Mouse (Mus musculus): ENCODE results near the gene Mgat1. TPM values are rescaled to one million over a fixed set of nuclear protein-coding genes. Genes with fewer than 3 reads are reported as not detected.
"Not testable (repeated sequence)": the region's sequence is repeated elsewhere in the genome, so short reads cannot be mapped to it uniquely, and the experiment has no call there.

The Mgat1 gene
- total RNA-seq, 1 experiment from 2014 or later, result 81.2 TPM

- no peak for ATAC-seq (replicated peaks; ENCODE audit: low read depth, poor library complexity, severe bottlenecking)
Observed at GRCm38 (mm10) chr11:49261313-49261855, 17.4 kb downstream of the Mgat1 start.

GRCm38 (mm10) chr11:49262286-49262685, 18.3 kb downstream of the Mgat1 start:
- ATAC-seq (replicated peaks; ENCODE audit: low read depth, poor library complexity, severe bottlenecking), result no peak

GRCm38 (mm10) chr11:49263149-49263548, 19.2 kb downstream of the Mgat1 start:
- no peak for ATAC-seq (replicated peaks; ENCODE audit: low read depth, poor library complexity, severe bottlenecking)

GRCm38 (mm10) chr11:49264081-49264480, 20.1 kb downstream of the Mgat1 start:
- ATAC-seq (replicated peaks; ENCODE audit: low read depth, poor library complexity, severe bottlenecking), result no peak

GRCm38 (mm10) chr11:49264622-49265021, 20.6 kb downstream of the Mgat1 start:
- no peak for ATAC-seq (replicated peaks; ENCODE audit: low read depth, poor library complexity, severe bottlenecking)

GRCm38 (mm10) chr11:49265101-49265500, 21.1 kb downstream of the Mgat1 start:
- ATAC-seq (replicated peaks; ENCODE audit: low read depth, poor library complexity, severe bottlenecking), result no peak

- ATAC-seq (replicated peaks; ENCODE audit: low read depth, poor library complexity, severe bottlenecking), result no peak
Observed at GRCm38 (mm10) chr11:49266671-49267070, 22.7 kb downstream of the Mgat1 start.

- no peak for ATAC-seq (replicated peaks; ENCODE audit: low read depth, poor library complexity, severe bottlenecking)
Observed at GRCm38 (mm10) chr11:49267316-49267715, 23.3 kb downstream of the Mgat1 start.

GRCm38 (mm10) chr11:49267970-49268579, 24.1 kb downstream of the Mgat1 start:
- ATAC-seq (replicated peaks; ENCODE audit: low read depth, poor library complexity, severe bottlenecking), result no peak

GRCm38 (mm10) chr11:49269761-49270160, 25.8 kb downstream of the Mgat1 start:
- ATAC-seq (replicated peaks; ENCODE audit: low read depth, poor library complexity, severe bottlenecking), result 0 out of 2 replicates have a peak, but pooled peaks have one; percentile 39

GRCm38 (mm10) chr11:49270368-49270767, 26.4 kb downstream of the Mgat1 start:
- ATAC-seq (replicated peaks; ENCODE audit: low read depth, poor library complexity, severe bottlenecking), result no peak

GRCm38 (mm10) chr11:49271334-49271733, 27.3 kb downstream of the Mgat1 start:
- peak; percentile 88 for ATAC-seq (replicated peaks; ENCODE audit: low read depth, poor library complexity, severe bottlenecking)

- no peak for ATAC-seq (replicated peaks; ENCODE audit: low read depth, poor library complexity, severe bottlenecking)
Observed at GRCm38 (mm10) chr11:49273834-49274519, 30.0 kb downstream of the Mgat1 start.

GRCm38 (mm10) chr11:49278222-49278621, 34.2 kb downstream of the Mgat1 start, which contains the start of gene Olfr1393:
Gene Olfr1393, plus strand, starts transcription at chr11:49278304.
- ATAC-seq (replicated peaks; ENCODE audit: low read depth, poor library complexity, severe bottlenecking), result 0 out of 2 replicates have a peak, but pooled peaks have one; percentile 29

- ATAC-seq (replicated peaks; ENCODE audit: low read depth, poor library complexity, severe bottlenecking), result not testable (repeated sequence)
Observed at GRCm38 (mm10) chr11:49284982-49285381, 41.0 kb downstream of the Mgat1 start, which contains the start of gene Olfr1392. Gene Olfr1392, plus strand, starts transcription at chr11:49285282.

- ATAC-seq (replicated peaks; ENCODE audit: low read depth, poor library complexity, severe bottlenecking), result no peak
Observed at GRCm38 (mm10) chr11:49287251-49287650, 43.3 kb downstream of the Mgat1 start.

- ATAC-seq (replicated peaks; ENCODE audit: low read depth, poor library complexity, severe bottlenecking), result no peak
Observed at GRCm38 (mm10) chr11:49292777-49293176, 48.8 kb downstream of the Mgat1 start.

GRCm38 (mm10) chr11:49304441-49304840, 60.5 kb downstream of the Mgat1 start, which contains the start of gene Olfr10:
Gene Olfr10, plus strand, starts transcription at chr11:49304741.
- ATAC-seq (replicated peaks; ENCODE audit: low read depth, poor library complexity, severe bottlenecking), result no peak

GRCm38 (mm10) chr11:49308547-49308946, 64.6 kb downstream of the Mgat1 start:
- not testable (repeated sequence) for ATAC-seq (replicated peaks; ENCODE audit: low read depth, poor library complexity, severe bottlenecking)

All from common myeloid progenitor, adult 5-6 weeks (primary cell).